15 mouse cellular contexts compared by ENCODE assay signal in genomic region chr11:95026849-95027248, GRCm38 (mm10). TPM values are rescaled to one million over a fixed set of nuclear protein-coding genes. Genes with fewer than 3 reads are reported as not detected.
"Had no signal": no experiment of that assay in that cellular context is flagged by ENCODE, and none has a peak within 500 bp of the region (broad histone marks: within the 10 kb centered on the region; RNA-seq: fewer than 3 reads in every experiment).

No protein-coding gene starts in this region.

- H3K9me3 ChIP-seq: limb, embryonic 10.5 days; liver, embryonic 15.5 days; midbrain, embryonic 12.5 days; neural tube, embryonic 15.5 days had no signal

- H3K9ac ChIP-seq: liver, embryonic 15.5 days; lung, embryonic 14.5 days; midbrain, embryonic 12.5 days; neural tube, embryonic 15.5 days had no signal

- H3K4me3 ChIP-seq: left cerebral cortex, adult 2 months; limb, embryonic 10.5 days; liver, embryonic 15.5 days; midbrain, embryonic 12.5 days; neural tube, embryonic 15.5 days had no signal

- H3K27ac ChIP-seq: left cerebral cortex, adult 2 months; liver, embryonic 15.5 days; midbrain, embryonic 12.5 days; neural tube, embryonic 15.5 days; stomach, postnatal 0 days had no signal

- H3K4me1 ChIP-seq: midbrain, embryonic 12.5 days had no signal

- H3K27me3 ChIP-seq: liver, embryonic 15.5 days; midbrain, embryonic 12.5 days; neural tube, embryonic 15.5 days had no signal

- H3K4me2 ChIP-seq: liver, embryonic 15.5 days; lung, embryonic 14.5 days; midbrain, embryonic 12.5 days; neural tube, embryonic 15.5 days had no signal

- DNase-seq: kidney, adult 2 months; kidney, postnatal 14 days; lung, embryonic 14.5 days; lung, postnatal 10 days; lung, postnatal 4 days; right cerebral cortex, adult 18-20 months; right cerebral cortex, postnatal 25 days; thymus, postnatal 4 days had no signal

RNA-seq across cellular contexts. Expression of gene Sgca, which starts 50.7 kb away (rescaled TPM):
- total RNA-seq: megakaryocyte, adult 5-6 weeks had no signal
- polyA plus RNA-seq: lung, embryonic 14.5 days; midbrain, embryonic 12.5 days had no signal
